Mouse (Mus musculus): ENCODE measurements around the gene Mob3b.

GRCm38 (mm10) chr4:34900155-34900554 is 257.1 kb downstream of the Mob3b start:
- TF ChIP-seq CTCF (IDR thresholded peaks at IDR 0.05; ENCODE audit: control insufficient read depth, insufficient read depth, low read length) (no peak), POLR2A (IDR thresholded peaks at IDR 0.05; ENCODE audit: borderline replicate concordance, control insufficient read depth, low read depth, low read length) (no peak)
